Mouse (Mus musculus): ENCODE measurements around the gene Trpm3. TPM values are rescaled to one million over a fixed set of nuclear protein-coding genes. Genes with fewer than 3 reads are reported as not detected.
A peak's percentile ranks its signal among the peaks of the same experiment; 100 is the strongest.

Gene Trpm3
- polyA plus RNA-seq, 1 experiment from 2014 or later: 8.2 TPM

GRCm38 (mm10) chr19:22730971-22731370 is 592.1 kb downstream of the Trpm3 start:
- ATAC-seq (ENCODE audit: low read depth): no peak
- Histone ChIP-seq H3K4me1 (replicated peaks) (peaks cover 33% of the 10 kb centered on the region), H3K27ac (replicated peaks) (peak overlapping the region; percentile 54), H3K4me3 (no peak overlapping the region), H3K4me2 (no peak overlapping the region), H3K9me3 (no peaks in the 10 kb centered on the region), H3K9ac (no peak overlapping the region), H3K36me3 (no peaks in the 10 kb centered on the region), H3K27me3 (no peaks in the 10 kb centered on the region)

- Histone ChIP-seq H3K4me1 (replicated peaks) (peaks cover 11% of the 10 kb centered on the region), H3K27ac (replicated peaks) (no peak overlapping the region), H3K4me2 (no peak overlapping the region), H3K9ac (no peak overlapping the region), H3K36me3 (no peaks in the 10 kb centered on the region), H3K4me3 (no peak overlapping the region), H3K9me3 (no peaks in the 10 kb centered on the region), H3K27me3 (no peaks in the 10 kb centered on the region)
- 56% methylated on average over 2 of the region's 2 CpGs for WGBS
- ATAC-seq (ENCODE audit: low read depth): no peak
These were observed 598.0 kb downstream of the Trpm3 start for GRCm38 (mm10) chr19:22736870-22737269.

- H3K4me1 ChIP-seq (replicated peaks): no peaks in the 10 kb centered on the region
- H3K36me3 ChIP-seq: no peaks in the 10 kb centered on the region
- ATAC-seq (ENCODE audit: low read depth): no peak
- WGBS: 79% methylated on average over 3 of the region's 3 CpGs
- H3K27me3 ChIP-seq: no peaks in the 10 kb centered on the region
- H3K4me3 ChIP-seq: no peak overlapping the region
- no peaks in the 10 kb centered on the region for H3K9me3 ChIP-seq
- H3K27ac ChIP-seq (replicated peaks): no peak overlapping the region
- no peak overlapping the region for H3K9ac ChIP-seq
- H3K4me2 ChIP-seq: no peak overlapping the region
These were observed 600.4 kb downstream of the Trpm3 start for GRCm38 (mm10) chr19:22739240-22739639.

GRCm38 (mm10) chr19:22753311-22753809 is 614.5 kb downstream of the Trpm3 start:
- Histone ChIP-seq H3K27ac (replicated peaks) (no peak overlapping the region), H3K9me3 (no peaks in the 10 kb centered on the region), H3K36me3 (no peaks in the 10 kb centered on the region), H3K4me3 (no peak overlapping the region), H3K27me3 (no peaks in the 10 kb centered on the region), H3K9ac (no peak overlapping the region), H3K4me2 (no peak overlapping the region), H3K4me1 (replicated peaks) (peaks cover 3% of the 10 kb centered on the region; the same call in 1 of the 2 replicates)
- 60% methylated on average over 13 of the region's 13 CpGs for WGBS
- ATAC-seq (ENCODE audit: low read depth): no peak

GRCm38 (mm10) chr19:22754071-22754470 is 615.2 kb downstream of the Trpm3 start:
- 88% methylated on average over 10 of the region's 10 CpGs for WGBS
- Histone ChIP-seq H3K4me2 (no peak overlapping the region), H3K4me3 (no peak overlapping the region), H3K27ac (replicated peaks) (no peak overlapping the region), H3K4me1 (replicated peaks) (peaks cover 3% of the 10 kb centered on the region; the same call in 1 of the 2 replicates), H3K36me3 (no peaks in the 10 kb centered on the region), H3K9me3 (no peaks in the 10 kb centered on the region), H3K27me3 (no peaks in the 10 kb centered on the region), H3K9ac (no peak overlapping the region)
- ATAC-seq (ENCODE audit: low read depth): no peak

- H3K36me3 ChIP-seq: no peaks in the 10 kb centered on the region
- H3K9ac ChIP-seq: no peak overlapping the region
- H3K9me3 ChIP-seq: no peaks in the 10 kb centered on the region
- ATAC-seq (ENCODE audit: low read depth): no peak
- H3K4me3 ChIP-seq: no peak overlapping the region
- H3K4me2 ChIP-seq: no peak overlapping the region
- H3K4me1 ChIP-seq (replicated peaks): peaks cover 3% of the 10 kb centered on the region; the same call in 1 of the 2 replicates
- WGBS: 75% methylated on average over 8 of the region's 8 CpGs
- no peaks in the 10 kb centered on the region for H3K27me3 ChIP-seq
- H3K27ac ChIP-seq (replicated peaks): no peak overlapping the region
These were observed 615.7 kb downstream of the Trpm3 start for GRCm38 (mm10) chr19:22754498-22754897.

GRCm38 (mm10) chr19:22758496-22758895 is 619.6 kb downstream of the Trpm3 start:
- Histone ChIP-seq H3K4me1 (replicated peaks) (peaks cover 3% of the 10 kb centered on the region; the same call in 1 of the 2 replicates), H3K9ac (no peak overlapping the region), H3K9me3 (no peaks in the 10 kb centered on the region), H3K27me3 (no peaks in the 10 kb centered on the region), H3K27ac (replicated peaks) (no peak overlapping the region), H3K4me2 (no peak overlapping the region), H3K4me3 (no peak overlapping the region), H3K36me3 (no peaks in the 10 kb centered on the region)
- 84% methylated on average over 2 of the region's 2 CpGs for WGBS
- ATAC-seq (ENCODE audit: low read depth): no peak

- H3K4me3 ChIP-seq: no peak overlapping the region
- H3K9me3 ChIP-seq: no peaks in the 10 kb centered on the region
- no peaks in the 10 kb centered on the region for H3K4me1 ChIP-seq (replicated peaks)
- no peaks in the 10 kb centered on the region for H3K36me3 ChIP-seq
- no peak overlapping the region for H3K9ac ChIP-seq
- WGBS: 64% methylated on average over 3 of the region's 3 CpGs
- no peaks in the 10 kb centered on the region for H3K27me3 ChIP-seq
- H3K27ac ChIP-seq (replicated peaks): no peak overlapping the region
- no peak for ATAC-seq (ENCODE audit: low read depth)
- no peak overlapping the region for H3K4me2 ChIP-seq
These were observed 629.4 kb downstream of the Trpm3 start for GRCm38 (mm10) chr19:22768242-22768641.

GRCm38 (mm10) chr19:22775191-22775695 is 636.4 kb downstream of the Trpm3 start:
- Histone ChIP-seq H3K27ac (replicated peaks) (no peak overlapping the region), H3K4me1 (replicated peaks) (no peaks in the 10 kb centered on the region), H3K4me3 (no peak overlapping the region), H3K27me3 (no peaks in the 10 kb centered on the region), H3K36me3 (no peaks in the 10 kb centered on the region), H3K9me3 (no peaks in the 10 kb centered on the region), H3K4me2 (no peak overlapping the region), H3K9ac (no peak overlapping the region)
- ATAC-seq (ENCODE audit: low read depth): no peak
- 92% methylated on average over 3 of the region's 3 CpGs for WGBS

- ATAC-seq (ENCODE audit: low read depth): no peak
- no peak overlapping the region for H3K9ac ChIP-seq
- no peaks in the 10 kb centered on the region for H3K36me3 ChIP-seq
- 79% methylated on average over 7 of the region's 7 CpGs for WGBS
- no peaks in the 10 kb centered on the region for H3K4me1 ChIP-seq (replicated peaks)
- no peaks in the 10 kb centered on the region for H3K27me3 ChIP-seq
- no peaks in the 10 kb centered on the region for H3K9me3 ChIP-seq
- no peak overlapping the region for H3K4me3 ChIP-seq
- H3K27ac ChIP-seq (replicated peaks): no peak overlapping the region
- H3K4me2 ChIP-seq: no peak overlapping the region
These were observed 641.5 kb downstream of the Trpm3 start for GRCm38 (mm10) chr19:22780192-22780843.

GRCm38 (mm10) chr19:22781579-22781978 is 642.7 kb downstream of the Trpm3 start:
- no peak for ATAC-seq (ENCODE audit: low read depth)
- H3K4me1 ChIP-seq (replicated peaks): no peaks in the 10 kb centered on the region
- no peak overlapping the region for H3K9ac ChIP-seq
- no peak overlapping the region for H3K4me2 ChIP-seq
- H3K9me3 ChIP-seq: no peaks in the 10 kb centered on the region
- no peaks in the 10 kb centered on the region for H3K36me3 ChIP-seq
- no peak overlapping the region for H3K27ac ChIP-seq (replicated peaks)
- no peaks in the 10 kb centered on the region for H3K27me3 ChIP-seq
- no peak overlapping the region for H3K4me3 ChIP-seq

GRCm38 (mm10) chr19:22783745-22784144 is 644.9 kb downstream of the Trpm3 start:
- H3K27ac ChIP-seq (replicated peaks): no peak overlapping the region
- 79% methylated on average over 2 of the region's 2 CpGs for WGBS

GRCm38 (mm10) chr19:22789753-22790152 is 650.9 kb downstream of the Trpm3 start:
- H3K4me3 ChIP-seq: no peak overlapping the region
- H3K9me3 ChIP-seq: no peaks in the 10 kb centered on the region
- no peak overlapping the region for H3K27ac ChIP-seq (replicated peaks)
- H3K27me3 ChIP-seq: no peaks in the 10 kb centered on the region
- no peaks in the 10 kb centered on the region for H3K36me3 ChIP-seq
- no peak overlapping the region for H3K9ac ChIP-seq
- WGBS: 86% methylated on average over 3 of the region's 3 CpGs
- H3K4me1 ChIP-seq (replicated peaks): no peaks in the 10 kb centered on the region
- ATAC-seq (ENCODE audit: low read depth): no peak
- H3K4me2 ChIP-seq: no peak overlapping the region

More at GRCm38 (mm10) chr19:22783745-22784144, 644.9 kb downstream of the Trpm3 start:
- Histone ChIP-seq H3K4me1 (replicated peaks) (no peaks in the 10 kb centered on the region), H3K36me3 (no peaks in the 10 kb centered on the region), H3K9me3 (no peaks in the 10 kb centered on the region), H3K9ac (no peak overlapping the region), H3K4me2 (no peak overlapping the region), H3K27me3 (no peaks in the 10 kb centered on the region), H3K4me3 (no peak overlapping the region)
- no peak for ATAC-seq (ENCODE audit: low read depth)
